Mouse (Mus musculus): ENCODE results near the gene Ibsp. TPM values are rescaled to one million over a fixed set of nuclear protein-coding genes. Genes with fewer than 3 reads are reported as not detected.

Gene Ibsp
- polyA plus RNA-seq, 1 experiment from 2014 or later: not detected

DNA sequence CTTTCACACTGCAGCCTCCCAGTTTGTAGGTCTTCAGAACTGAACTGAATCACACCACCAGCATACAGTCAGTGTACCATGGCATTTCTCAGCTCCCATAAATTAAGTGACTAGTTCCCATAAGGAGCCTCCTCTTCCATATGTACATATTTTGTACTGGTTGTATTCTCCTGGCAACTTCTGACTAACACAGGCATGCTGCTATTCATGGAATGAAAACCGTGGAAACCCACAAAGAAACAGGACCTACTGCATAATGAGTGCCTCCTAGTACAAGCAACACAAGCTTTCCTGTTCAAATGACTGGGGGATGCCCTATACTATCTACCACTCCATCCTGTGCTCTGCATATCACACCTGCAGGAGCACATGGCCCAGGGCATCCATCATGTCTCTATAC, 52.1 kb downstream of the Ibsp start:
- 71% methylated on average over 1 of the region's 1 CpGs for WGBS
- H3K36me3 ChIP-seq: no peaks in the 10 kb centered on the region
- no peak overlapping the region for H3K4me3 ChIP-seq
- no peaks in the 10 kb centered on the region for H3K4me1 ChIP-seq
- no peaks in the 10 kb centered on the region for H3K9me3 ChIP-seq
- H3K27ac ChIP-seq: no peak overlapping the region
- no peak for DNase-seq (ENCODE audit: low spot score)
- H3K27me3 ChIP-seq (ENCODE audit: insufficient read depth, poor library complexity, severe bottlenecking): no peaks in the 10 kb centered on the region

DNA sequence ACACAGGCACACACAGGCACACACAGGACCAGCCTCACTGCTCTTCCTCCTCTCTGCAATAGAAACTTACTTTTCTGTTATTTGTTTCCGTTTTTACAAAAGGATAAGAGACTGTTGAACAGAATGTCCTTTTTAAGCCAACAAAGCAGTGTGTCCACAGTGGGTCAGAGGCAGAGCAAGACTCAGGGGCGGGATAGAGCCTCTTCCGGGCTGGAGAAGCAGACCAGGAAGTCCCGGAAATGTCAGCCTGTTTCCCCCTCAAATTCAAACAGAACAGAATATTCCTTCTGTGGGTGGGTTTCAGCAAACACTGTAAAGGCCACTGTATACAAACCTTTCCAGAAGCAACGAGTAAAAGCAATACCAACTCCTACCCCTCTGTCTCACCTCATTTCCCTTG, 52.9 kb downstream of the Ibsp start:
- H3K36me3 ChIP-seq: no peaks in the 10 kb centered on the region
- no peaks in the 10 kb centered on the region for H3K9me3 ChIP-seq
- DNase-seq (ENCODE audit: low spot score): no peak
- no peaks in the 10 kb centered on the region for H3K4me1 ChIP-seq
- H3K27me3 ChIP-seq (ENCODE audit: insufficient read depth, poor library complexity, severe bottlenecking): no peaks in the 10 kb centered on the region
- no peak overlapping the region for H3K27ac ChIP-seq
- H3K4me3 ChIP-seq: no peak overlapping the region
- WGBS: 62% methylated on average over 5 of the region's 5 CpGs

DNA sequence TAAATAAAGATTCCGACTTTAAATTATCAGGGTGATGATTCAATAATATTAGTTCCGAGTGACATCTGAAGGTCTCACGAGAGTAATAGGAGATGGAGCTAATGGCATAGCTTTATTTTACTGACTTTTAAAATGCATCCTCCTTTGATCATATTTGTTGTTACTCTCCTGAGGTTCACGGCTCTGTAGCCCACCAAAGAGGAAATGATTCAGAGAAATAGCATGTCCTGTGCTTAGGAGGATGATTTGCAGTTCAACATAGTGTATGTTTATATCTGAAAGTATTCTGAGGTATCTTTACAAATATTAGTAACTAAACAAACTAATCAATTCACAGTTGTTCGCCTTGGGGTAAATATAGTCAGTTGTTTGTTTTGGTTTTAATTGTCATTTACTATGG, 58.6 kb downstream of the Ibsp start:
- no peaks in the 10 kb centered on the region for H3K9me3 ChIP-seq
- whole genome bisulfite sequencing: 75% methylated on average over 5 of the region's 5 CpGs
- H3K4me1 ChIP-seq: peaks cover 12% of the 10 kb centered on the region
- no peak overlapping the region for H3K27ac ChIP-seq
- H3K27me3 ChIP-seq (ENCODE audit: insufficient read depth, poor library complexity, severe bottlenecking): no peaks in the 10 kb centered on the region
- H3K4me3 ChIP-seq: no peak overlapping the region
- no peaks in the 10 kb centered on the region for H3K36me3 ChIP-seq
- DNase-seq (ENCODE audit: low spot score): no peak

DNA sequence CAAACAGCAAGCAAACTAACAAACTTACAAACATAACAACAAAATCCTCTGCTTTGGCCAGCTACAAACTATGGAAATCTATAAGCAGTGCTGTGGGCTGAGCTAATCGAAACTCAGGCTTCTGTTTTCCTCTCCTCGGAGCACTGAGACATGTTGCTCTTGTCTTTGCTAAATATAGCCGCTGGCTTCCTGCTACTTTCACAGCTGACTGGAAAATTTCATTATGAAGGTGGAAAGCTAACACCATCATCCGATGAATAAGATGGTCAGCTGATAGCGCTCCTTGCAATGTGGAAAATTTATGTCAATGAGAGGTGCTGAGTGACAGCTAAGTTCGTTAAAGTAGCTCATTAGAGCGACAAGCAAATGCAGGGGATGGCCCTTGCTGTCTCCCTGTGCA, 59.6 kb downstream of the Ibsp start:
- no peak for DNase-seq (ENCODE audit: low spot score)
- no peak overlapping the region for H3K27ac ChIP-seq
- no peaks in the 10 kb centered on the region for H3K9me3 ChIP-seq
- 47% methylated on average over 7 of the region's 7 CpGs for WGBS
- H3K27me3 ChIP-seq (ENCODE audit: insufficient read depth, poor library complexity, severe bottlenecking): no peaks in the 10 kb centered on the region
- H3K4me1 ChIP-seq: peaks cover 12% of the 10 kb centered on the region
- no peaks in the 10 kb centered on the region for H3K36me3 ChIP-seq
- H3K4me3 ChIP-seq: no peak overlapping the region

DNA sequence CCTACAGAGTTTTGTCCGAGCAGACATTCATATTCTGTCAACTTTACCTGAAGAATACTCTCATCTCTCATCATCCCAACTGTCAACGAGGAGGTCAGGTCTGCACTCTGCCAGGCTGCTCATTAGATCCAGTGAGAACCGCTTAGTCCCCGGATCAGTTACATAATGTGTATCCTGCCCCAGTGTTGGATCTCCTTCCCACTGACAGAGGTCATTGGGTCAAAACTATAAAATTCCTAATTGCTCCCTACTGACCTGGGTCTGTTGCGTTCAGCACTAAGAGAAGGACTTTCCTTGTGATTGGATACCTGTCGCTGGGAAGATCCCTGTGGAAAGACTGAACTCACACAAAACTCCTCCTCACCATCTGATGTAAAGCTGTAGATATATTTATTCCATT, 60.3 kb downstream of the Ibsp start:
- DNase-seq (ENCODE audit: low spot score): no peak
- H3K4me1 ChIP-seq: peaks cover 12% of the 10 kb centered on the region

More for the DNA sequence above, 60.3 kb downstream of the Ibsp start:
- Histone ChIP-seq H3K36me3 (no peaks in the 10 kb centered on the region), H3K4me3 (no peak overlapping the region), H3K9me3 (no peaks in the 10 kb centered on the region), H3K27me3 (ENCODE audit: insufficient read depth, poor library complexity, severe bottlenecking) (no peaks in the 10 kb centered on the region), H3K27ac (no peak overlapping the region)
- 74% methylated on average over 6 of the region's 6 CpGs for WGBS

Small RNAs within 50 kb of the gene (microRNA-seq; reads per million reads assigned to microRNA genes)
- gene Gm23616: not detected

Other genes starting within 250 kb of the Ibsp start
- gene Gm17660, start 221.6 kb upstream of the Ibsp start, polyA plus RNA-seq (2016; fragmentation: Nextera tagmentation; extraction: Ambion mirVana): not detected in 2 replicates
- gene Sparcl1, start 185.4 kb upstream of the Ibsp start, polyA plus RNA-seq (2016; fragmentation: Nextera tagmentation; extraction: Ambion mirVana): 11.4 and 17.7 TPM in 2 replicates
- gene Dspp, start 128.5 kb upstream of the Ibsp start, polyA plus RNA-seq (2016; fragmentation: Nextera tagmentation; extraction: Ambion mirVana): not detected in 2 replicates
- gene Dmp1, start 96.6 kb upstream of the Ibsp start, polyA plus RNA-seq (2016; fragmentation: Nextera tagmentation; extraction: Ambion mirVana): 0.06 TPM in 1 of 2 replicates, not detected in the other
- not detected in 2 replicates for gene Mepe, start 26.2 kb downstream of the Ibsp start, polyA plus RNA-seq (2016; fragmentation: Nextera tagmentation; extraction: Ambion mirVana)
- gene Spp1, start 135.9 kb downstream of the Ibsp start, polyA plus RNA-seq (2016; fragmentation: Nextera tagmentation; extraction: Ambion mirVana): 2.1 and 2.2 TPM in 2 replicates
- gene Pkd2, start 160.3 kb downstream of the Ibsp start, polyA plus RNA-seq (2016; fragmentation: Nextera tagmentation; extraction: Ambion mirVana): 6.7 and 10.6 TPM in 2 replicates
- 7.1 and 11.5 TPM in 2 replicates for gene BC005561, start 209.2 kb downstream of the Ibsp start, polyA plus RNA-seq (2016; fragmentation: Nextera tagmentation; extraction: Ambion mirVana)